Mouse (Mus musculus) CD4-positive, CD25-positive, alpha-beta regulatory T cell, adult 4 months (primary cell): ENCODE results near the gene Gsk3a. TPM values are rescaled to one million over a fixed set of nuclear protein-coding genes. Genes with fewer than 3 reads are reported as not detected.
"Not testable (repeated sequence)": the region's sequence is repeated elsewhere in the genome, so short reads cannot be mapped to it uniquely, and the experiment has no call there.

ENCODE experiments used
- ATAC-seq: one replicate; pipeline ENCODE4 v1.8.0; 2017
- polyA plus RNA-seq, 2 experiments: library from polyadenylated mRNA; unstranded; fragments of 100-300 nt; shearing (Covaris generic); gene quantifications; one replicate each; pipeline ENCODE4 v1.2.1; 2017

Gsk3a gene
- polyA plus RNA-seq, 2 experiments from 2014 or later, result 8.9 to 11.3 TPM

GRCm38 (mm10) chr7:25272445-25273258 is 35.0 kb upstream of the Gsk3a start:
- no peak for ATAC-seq

GRCm38 (mm10) chr7:25271651-25272444 is 34.2 kb upstream of the Gsk3a start:
- ATAC-seq, result no peak

GRCm38 (mm10) chr7:25270652-25271633 is 33.3 kb upstream of the Gsk3a start:
- ATAC-seq, result no peak

GRCm38 (mm10) chr7:25269545-25270271 is 32.1 kb upstream of the Gsk3a start:
- no peak for ATAC-seq

GRCm38 (mm10) chr7:25269029-25269428 is 31.4 kb upstream of the Gsk3a start:
- no peak for ATAC-seq

GRCm38 (mm10) chr7:25268588-25268987 is 30.9 kb upstream of the Gsk3a start:
- no peak for ATAC-seq

- peak; percentile 79 for ATAC-seq
Observed at GRCm38 (mm10) chr7:25267751-25268463, 30.3 kb upstream of the Gsk3a start.

- ATAC-seq, result peak; percentile 66
Observed at GRCm38 (mm10) chr7:25267301-25267750, 29.7 kb upstream of the Gsk3a start, which contains the start of gene Cic. Gene Cic (plus strand): TSS chr7:25267704.

GRCm38 (mm10) chr7:25266180-25266962 is 28.7 kb upstream of the Gsk3a start:
- no peak for ATAC-seq

- ATAC-seq, result not testable (repeated sequence)
Observed at GRCm38 (mm10) chr7:25265743-25266142, 28.1 kb upstream of the Gsk3a start.

- ATAC-seq, result no peak
Observed at GRCm38 (mm10) chr7:25263968-25264870, 26.6 kb upstream of the Gsk3a start.

GRCm38 (mm10) chr7:25261896-25262295 is 24.2 kb upstream of the Gsk3a start:
- ATAC-seq, result no peak

GRCm38 (mm10) chr7:25251822-25252221 is 14.2 kb upstream of the Gsk3a start:
- no peak for ATAC-seq

- ATAC-seq, result no peak
Observed at GRCm38 (mm10) chr7:25251071-25251791, 13.6 kb upstream of the Gsk3a start.

GRCm38 (mm10) chr7:25250141-25250972 is 12.7 kb upstream of the Gsk3a start, which contains the start of gene Erf:
Gene Erf (minus strand): TSS chr7:25250761.
- ATAC-seq, result peak; percentile 89

- ATAC-seq, result peak; percentile 51
Observed at GRCm38 (mm10) chr7:25249314-25250140, 11.9 kb upstream of the Gsk3a start.
